Mouse (Mus musculus): ENCODE measurements around the gene Rnh1.

- no peak for TF ChIP-seq CTCF (IDR thresholded peaks at IDR 0.05; ENCODE audit: low read depth, low read length)
- no peak for TF ChIP-seq TAL1 (conservative IDR thresholded peaks at IDR 0.05; ENCODE audit: low read depth, low read length)
Measured at GRCm38 (mm10) chr7:141213605-141214235, 41.1 kb upstream of the Rnh1 start, which contains the start of gene Lmntd2.
